Mouse (Mus musculus) right cerebral cortex, postnatal 36 days (tissue): ENCODE results near the gene Ppef2.

ENCODE experiments used
- DNase-seq, 2 experiments: peaks; one replicate each; pipeline ENCODE4 v3.0.0; 2022; ENCODE audit warnings: low spot score in 2 of 2, mixed read lengths in 1 of 2

Ppef2 gene

GRCm38 (mm10) chr5:92256218-92256617, at the start of gene Ppef2:
TSS of gene Ppef2 (minus strand) at chr5:92256278.
- no peak for DNase-seq

GRCm38 (mm10) chr5:92304291-92304690, 48.2 kb upstream of the Ppef2 start:
- no peak for DNase-seq

GRCm38 (mm10) chr5:92302149-92302840, 46.2 kb upstream of the Ppef2 start:
- DNase-seq: no peak

- DNase-seq: no peak
Observed at GRCm38 (mm10) chr5:92294525-92294924, 38.4 kb upstream of the Ppef2 start.

GRCm38 (mm10) chr5:92291652-92292414, 35.8 kb upstream of the Ppef2 start:
- DNase-seq: no peak

GRCm38 (mm10) chr5:92287840-92288239, 31.8 kb upstream of the Ppef2 start:
- no peak for DNase-seq

- no peak for DNase-seq
Observed at GRCm38 (mm10) chr5:92283107-92283506, 27.0 kb upstream of the Ppef2 start.

- DNase-seq: no peak
Observed at GRCm38 (mm10) chr5:92282571-92282970, 26.5 kb upstream of the Ppef2 start.

- DNase-seq: no peak
Observed at GRCm38 (mm10) chr5:92278942-92279537, 23.0 kb upstream of the Ppef2 start.

GRCm38 (mm10) chr5:92277437-92278394, 21.6 kb upstream of the Ppef2 start, which contains the start of gene Naaa:
TSS of gene Naaa (minus strand) at chr5:92278170.
- DNase-seq: peak; percentile 73 to 79

GRCm38 (mm10) chr5:92270496-92270895, 14.4 kb upstream of the Ppef2 start:
- DNase-seq: no peak

- DNase-seq: peak; percentile 57 to 67
Observed at GRCm38 (mm10) chr5:92263761-92264359, 7.8 kb upstream of the Ppef2 start.

- no peak for DNase-seq
Observed at GRCm38 (mm10) chr5:92262646-92263045, 6.6 kb upstream of the Ppef2 start.

- DNase-seq: no peak
Observed at GRCm38 (mm10) chr5:92254476-92254875, 1.6 kb downstream of the Ppef2 start.

GRCm38 (mm10) chr5:92252797-92253343, 3.2 kb downstream of the Ppef2 start:
- no peak for DNase-seq

- DNase-seq: no peak
Observed at GRCm38 (mm10) chr5:92252031-92252430, 4.0 kb downstream of the Ppef2 start.

- DNase-seq: no peak
Observed at GRCm38 (mm10) chr5:92248614-92249013, 7.5 kb downstream of the Ppef2 start.

- no peak for DNase-seq
Observed at GRCm38 (mm10) chr5:92245483-92245882, 10.6 kb downstream of the Ppef2 start.

- no peak for DNase-seq
Observed at GRCm38 (mm10) chr5:92244900-92245299, 11.2 kb downstream of the Ppef2 start.

GRCm38 (mm10) chr5:92240769-92241168, 15.3 kb downstream of the Ppef2 start:
- no peak for DNase-seq
